Mouse (Mus musculus) embryonic facial prominence, embryonic 12.5 days (tissue): ENCODE data around the gene Arhgef7. TPM values are rescaled to one million over a fixed set of nuclear protein-coding genes. Genes with fewer than 3 reads are reported as not detected.

ENCODE experiments used
- ATAC-seq: fragments of 200-750 bp; cut with Nextera tagmentation; 2 replicates; pipeline ENCODE4 v1.8.0; 2017; ENCODE audit not compliant: insufficient number of reproducible peaks, insufficient read depth, low FRiP score, low TSS enrichment
- H3K27ac ChIP-seq: fragments of 300-500 bp; sonication (generic); 2 replicates; pipeline ENCODE4 v1.5.1; 2016; ENCODE audit warnings: mild to moderate bottlenecking
- H3K27me3 ChIP-seq: fragments of 300-500 bp; sonication (generic); 2 replicates; pipeline ENCODE4 v1.6.1; 2016; ENCODE audit warnings: mild to moderate bottlenecking, moderate library complexity
- H3K36me3 ChIP-seq: fragments of 300-500 bp; sonication (generic); 2 replicates; pipeline ENCODE4 v1.6.1; 2016; ENCODE audit warnings: mild to moderate bottlenecking
- H3K4me1 ChIP-seq: fragments of 300-500 bp; sonication (generic); 2 replicates; pipeline ENCODE4 v1.6.1; 2016
- H3K4me2 ChIP-seq: fragments of 300-500 bp; sonication (generic); replicated peaks from 2 replicates; pipeline ENCODE4 v1.6.1; 2016; ENCODE audit warnings: mild to moderate bottlenecking, moderate library complexity
- H3K4me3 ChIP-seq: fragments of 300-500 bp; sonication (generic); 2 replicates; pipeline ENCODE4 v1.5.1; 2016; ENCODE audit warnings: mild to moderate bottlenecking
- H3K9ac ChIP-seq: fragments of 300-500 bp; sonication (generic); 2 replicates; pipeline ENCODE4 v1.6.1; 2016; ENCODE audit warnings: mild to moderate bottlenecking, moderate library complexity
- H3K9me3 ChIP-seq: fragments of 300-500 bp; sonication (generic); 2 replicates; pipeline ENCODE4 v1.6.1; 2016; ENCODE audit warnings: mild to moderate bottlenecking, moderate library complexity
- WGBS: fragments of 180-500 bp; shearing (Covaris S2); methylation state at CpG from one replicate; pipeline ENCODE4 v1.1.7; 2016; 5-methylcytosine and 5-hydroxymethylcytosine counted together
- polyA plus RNA-seq: library from polyadenylated mRNA; unstranded; fragments of >200 nt; fragmentation: Nextera tagmentation; extraction: Ambion mirVana; gene quantifications from 2 replicates; pipeline ENCODE4 v1.2.1, GENCODE M21; 2016

The Arhgef7 gene
- polyA plus RNA-seq, 1 experiment from 2014 or later: 55.0 TPM

- no peaks in the 10 kb centered on the region for H3K27me3 ChIP-seq
- H3K4me1 ChIP-seq: no peaks in the 10 kb centered on the region
- 83% methylated on average over 3 of the region's 3 CpGs for WGBS
- no peaks in the 10 kb centered on the region for H3K9me3 ChIP-seq
- H3K4me2 ChIP-seq: no peak overlapping the region
- H3K4me3 ChIP-seq: no peak overlapping the region
- peaks cover 69% of the 10 kb centered on the region for H3K36me3 ChIP-seq
- no peak overlapping the region for H3K27ac ChIP-seq
- no peak overlapping the region for H3K9ac ChIP-seq
- no peak for ATAC-seq
These were observed 99.8 kb downstream of the Arhgef7 start for GRCm38 (mm10) chr8:11827312-11827711.

GRCm38 (mm10) chr8:11830214-11831046 lies 102.9 kb downstream of the Arhgef7 start:
- no peaks in the 10 kb centered on the region for H3K27me3 ChIP-seq

DNA sequence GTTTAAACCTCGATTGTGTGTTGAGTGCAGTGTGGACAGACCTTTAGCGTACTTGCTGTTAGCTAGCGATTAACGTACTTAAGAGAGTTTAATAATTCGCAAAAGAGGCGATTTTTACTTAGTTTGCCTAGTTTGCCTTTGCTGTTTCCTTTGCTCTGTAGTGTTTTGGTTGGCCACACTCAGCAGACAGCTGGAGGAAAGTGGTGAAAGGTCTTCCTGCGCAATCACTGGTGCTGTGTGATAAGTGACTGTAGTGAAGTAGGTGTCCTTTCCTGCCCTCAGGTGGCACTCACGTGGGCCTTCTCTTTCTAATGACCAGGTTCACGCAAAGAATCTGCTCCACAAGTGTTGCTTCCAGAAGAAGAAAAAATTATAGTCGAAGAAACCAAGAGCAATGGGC lies 103.7 kb downstream of the Arhgef7 start:
- no peak overlapping the region for H3K27ac ChIP-seq
- ATAC-seq: no peak
- H3K4me1 ChIP-seq: no peaks in the 10 kb centered on the region
- no peaks in the 10 kb centered on the region for H3K27me3 ChIP-seq
- H3K9me3 ChIP-seq: no peaks in the 10 kb centered on the region
- H3K4me2 ChIP-seq: no peak overlapping the region
- 94% methylated on average over 10 of the region's 10 CpGs for WGBS
- H3K9ac ChIP-seq: no peak overlapping the region
- peaks cover 68% of the 10 kb centered on the region for H3K36me3 ChIP-seq
- H3K4me3 ChIP-seq: no peak overlapping the region

More at GRCm38 (mm10) chr8:11830214-11831046, 102.9 kb downstream of the Arhgef7 start:
- no peak overlapping the region for H3K4me3 ChIP-seq
- H3K36me3 ChIP-seq: peaks cover 68% of the 10 kb centered on the region
- H3K9me3 ChIP-seq: no peaks in the 10 kb centered on the region
- H3K4me2 ChIP-seq: no peak overlapping the region
- no peak for ATAC-seq
- no peak overlapping the region for H3K9ac ChIP-seq
- 82% methylated on average over 16 of the region's 16 CpGs for WGBS
- H3K4me1 ChIP-seq: no peaks in the 10 kb centered on the region
- no peak overlapping the region for H3K27ac ChIP-seq

- Histone ChIP-seq H3K9ac (no peak overlapping the region), H3K27ac (no peak overlapping the region), H3K4me1 (no peaks in the 10 kb centered on the region), H3K4me2 (no peak overlapping the region), H3K4me3 (no peak overlapping the region), H3K9me3 (no peaks in the 10 kb centered on the region), H3K27me3 (no peaks in the 10 kb centered on the region), H3K36me3 (peaks cover 62% of the 10 kb centered on the region)
- no peak for ATAC-seq
- 87% methylated on average over 5 of the region's 5 CpGs for WGBS
These were observed 104.4 kb downstream of the Arhgef7 start for GRCm38 (mm10) chr8:11831939-11832338.

DNA sequence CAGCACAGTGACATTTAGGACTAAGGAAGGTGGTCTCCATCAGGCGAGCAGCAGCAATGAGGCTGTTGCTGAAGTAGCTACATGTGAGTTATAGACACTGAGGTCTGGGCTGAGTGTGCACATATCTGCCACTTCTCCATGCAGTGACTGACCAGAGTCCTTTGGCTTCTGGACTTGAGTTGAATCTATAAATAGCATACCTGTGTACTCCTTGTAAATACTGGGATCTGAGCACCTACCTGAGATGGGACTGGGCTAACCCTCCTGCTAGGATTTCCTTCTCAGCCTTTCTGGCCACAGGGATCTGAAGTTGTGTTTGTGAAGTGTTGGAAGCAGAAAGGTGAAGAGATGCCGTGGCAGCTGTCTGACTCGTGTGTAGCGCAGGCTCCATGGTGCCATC lies 105.6 kb downstream of the Arhgef7 start:
- no peak overlapping the region for H3K9ac ChIP-seq
- H3K9me3 ChIP-seq: no peaks in the 10 kb centered on the region
- no peak overlapping the region for H3K4me2 ChIP-seq
- H3K4me3 ChIP-seq: no peak overlapping the region
- 85% methylated on average over 4 of the region's 4 CpGs for WGBS
- peaks cover 59% of the 10 kb centered on the region for H3K36me3 ChIP-seq
- no peaks in the 10 kb centered on the region for H3K27me3 ChIP-seq
- no peak for ATAC-seq
- H3K27ac ChIP-seq: no peak overlapping the region
- no peaks in the 10 kb centered on the region for H3K4me1 ChIP-seq

DNA sequence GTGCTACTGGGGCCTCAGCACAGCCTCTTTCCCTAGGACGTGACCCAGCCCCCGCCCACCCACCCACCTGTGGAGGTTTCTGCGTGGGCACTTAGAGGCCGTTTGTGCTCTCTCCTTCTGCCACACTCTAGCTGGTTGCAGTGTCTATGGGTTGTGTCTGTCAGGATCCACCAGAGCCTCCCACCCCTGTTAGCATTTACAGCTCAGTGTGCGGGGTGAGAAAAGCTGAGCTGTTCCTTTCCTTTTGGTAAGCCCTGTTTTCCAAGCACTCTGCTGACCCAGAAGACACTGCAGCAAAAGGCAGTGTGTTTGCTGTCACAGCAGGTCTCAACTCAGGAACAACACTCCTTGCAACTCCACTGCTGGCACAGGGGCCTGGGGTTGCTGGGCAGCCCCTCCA lies 106.7 kb downstream of the Arhgef7 start:
- Histone ChIP-seq H3K4me1 (no peaks in the 10 kb centered on the region), H3K27ac (no peak overlapping the region), H3K9me3 (no peaks in the 10 kb centered on the region), H3K4me3 (no peak overlapping the region), H3K27me3 (no peaks in the 10 kb centered on the region), H3K36me3 (peaks cover 50% of the 10 kb centered on the region), H3K4me2 (no peak overlapping the region), H3K9ac (no peak overlapping the region)
- ATAC-seq: no peak
- 86% methylated on average over 5 of the region's 5 CpGs for WGBS

- H3K27ac ChIP-seq: no peak overlapping the region
- 88% methylated on average over 16 of the region's 16 CpGs for WGBS
- no peaks in the 10 kb centered on the region for H3K4me1 ChIP-seq
- H3K9ac ChIP-seq: no peak overlapping the region
- no peak overlapping the region for H3K4me3 ChIP-seq
- no peaks in the 10 kb centered on the region for H3K9me3 ChIP-seq
- H3K4me2 ChIP-seq: no peak overlapping the region
- H3K36me3 ChIP-seq: peaks cover 45% of the 10 kb centered on the region
- no peak for ATAC-seq
- no peaks in the 10 kb centered on the region for H3K27me3 ChIP-seq
These were observed 107.2 kb downstream of the Arhgef7 start for GRCm38 (mm10) chr8:11834691-11835090.

GRCm38 (mm10) chr8:11840174-11840573 lies 112.7 kb downstream of the Arhgef7 start, which contains the start of gene Tex29:
Tex29 (plus strand) TSS chr8:11840474.
- WGBS: 81% methylated on average over 5 of the region's 5 CpGs
- Histone ChIP-seq H3K27me3 (no peaks in the 10 kb centered on the region), H3K27ac (no peak within 1 kb of the TSS), H3K9ac (no peak within 1 kb of the TSS), H3K4me3 (no peak within 1 kb of the TSS), H3K4me2 (no peak within 1 kb of the TSS), H3K36me3 (peaks cover 9% of the 10 kb centered on the region), H3K9me3 (no peaks in the 10 kb centered on the region), H3K4me1 (no peaks in the 10 kb centered on the region)
- no peak for ATAC-seq

- Histone ChIP-seq H3K4me1 (no peaks in the 10 kb centered on the region), H3K9ac (no peak overlapping the region), H3K9me3 (no peaks in the 10 kb centered on the region), H3K4me3 (no peak overlapping the region), H3K36me3 (no peaks in the 10 kb centered on the region), H3K27ac (no peak overlapping the region), H3K27me3 (no peaks in the 10 kb centered on the region), H3K4me2 (no peak overlapping the region)
- no peak for ATAC-seq
- 49% methylated on average over 8 of the region's 8 CpGs for WGBS
These were observed 114.0 kb downstream of the Arhgef7 start for GRCm38 (mm10) chr8:11841571-11841970.

DNA sequence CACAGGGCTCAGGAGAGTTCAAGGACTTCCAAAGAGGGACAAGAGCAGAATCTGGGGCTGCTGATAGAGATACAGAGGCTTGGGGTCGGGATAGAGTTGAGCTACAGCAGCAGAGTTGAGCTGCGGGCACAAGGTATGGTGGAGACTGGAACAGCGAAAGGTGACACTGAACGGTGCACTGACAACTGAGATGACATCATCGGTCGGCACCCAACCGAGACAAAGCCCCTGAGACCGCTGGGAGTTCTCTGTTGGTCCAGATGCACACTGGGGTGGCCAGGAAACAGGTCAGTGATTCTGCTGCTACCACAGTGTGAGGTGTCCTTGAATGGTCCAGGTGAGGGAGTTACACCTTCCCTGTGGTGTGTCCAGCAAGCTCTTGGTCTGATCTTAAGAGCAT lies 115.2 kb downstream of the Arhgef7 start:
- Histone ChIP-seq H3K9me3 (no peaks in the 10 kb centered on the region), H3K4me3 (no peak overlapping the region), H3K27ac (no peak overlapping the region), H3K9ac (no peak overlapping the region), H3K4me1 (no peaks in the 10 kb centered on the region), H3K27me3 (no peaks in the 10 kb centered on the region), H3K4me2 (no peak overlapping the region), H3K36me3 (no peaks in the 10 kb centered on the region)
- ATAC-seq: no peak
- WGBS: 84% methylated on average over 8 of the region's 8 CpGs

DNA sequence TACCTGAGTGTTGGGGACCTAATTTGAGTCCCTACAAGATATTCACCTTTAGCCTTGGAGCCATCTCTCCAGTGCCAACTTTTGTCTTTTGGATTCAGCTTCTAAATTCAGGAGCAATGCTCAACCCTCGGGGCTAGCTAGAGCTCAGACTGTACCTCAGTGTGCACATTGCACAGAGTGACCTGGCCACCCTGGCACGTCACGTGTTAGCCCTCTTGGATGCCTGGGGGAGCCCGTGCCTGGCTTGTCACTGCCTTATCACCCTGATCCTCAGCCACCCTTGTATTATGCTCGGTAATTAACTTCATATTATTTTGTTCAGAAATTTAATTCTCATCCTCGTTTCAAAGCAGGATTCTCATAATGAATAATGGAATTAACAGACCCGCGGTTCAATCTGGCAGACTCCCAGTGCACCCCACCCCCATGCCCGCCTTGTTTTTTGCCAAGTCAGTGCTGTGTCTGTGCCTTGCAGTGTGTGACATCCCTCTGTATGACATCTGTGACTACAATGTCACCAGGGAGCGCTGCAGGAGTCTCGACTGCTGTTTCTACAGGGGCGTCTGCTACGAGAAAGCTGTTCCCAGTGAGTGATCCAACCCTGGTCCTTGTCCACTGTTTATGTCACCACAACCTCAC lies 116.3 kb downstream of the Arhgef7 start:
- ATAC-seq: no peak
- H3K27ac ChIP-seq: no peak overlapping the region
- H3K4me3 ChIP-seq: no peak overlapping the region
- H3K4me1 ChIP-seq: no peaks in the 10 kb centered on the region
- H3K36me3 ChIP-seq: no peaks in the 10 kb centered on the region
- H3K27me3 ChIP-seq: no peaks in the 10 kb centered on the region
- WGBS: 85% methylated on average over 13 of the region's 13 CpGs
- H3K9ac ChIP-seq: no peak overlapping the region
- no peaks in the 10 kb centered on the region for H3K9me3 ChIP-seq
- H3K4me2 ChIP-seq: no peak overlapping the region

DNA sequence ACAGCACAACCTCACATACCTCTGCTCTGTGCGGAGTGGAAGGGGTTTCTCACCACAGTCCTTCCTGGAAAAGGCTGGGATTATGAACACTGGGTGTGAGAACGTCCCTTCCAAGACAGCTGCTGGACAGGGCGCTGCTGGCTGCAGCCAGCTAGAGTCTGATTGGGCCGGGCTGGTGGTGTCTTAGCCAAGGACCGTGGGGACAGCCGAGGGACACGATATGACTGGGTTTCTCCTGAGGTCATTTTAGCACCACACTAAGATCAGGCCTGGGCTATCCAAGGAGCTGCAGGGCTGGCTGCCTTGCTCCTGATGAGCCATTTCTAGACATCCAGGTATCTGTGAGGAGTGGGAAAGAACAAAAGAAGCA lies 116.8 kb downstream of the Arhgef7 start:
- no peaks in the 10 kb centered on the region for H3K27me3 ChIP-seq
- H3K27ac ChIP-seq: no peak overlapping the region
- 88% methylated on average over 7 of the region's 7 CpGs for WGBS
- ATAC-seq: no peak
- no peak overlapping the region for H3K4me3 ChIP-seq
- no peaks in the 10 kb centered on the region for H3K9me3 ChIP-seq
- H3K4me2 ChIP-seq: no peak overlapping the region
- no peaks in the 10 kb centered on the region for H3K36me3 ChIP-seq
- no peaks in the 10 kb centered on the region for H3K4me1 ChIP-seq
- no peak overlapping the region for H3K9ac ChIP-seq
